Comparison of ENCODE assay signal across 20 mouse cellular contexts in the genomic region with DNA sequence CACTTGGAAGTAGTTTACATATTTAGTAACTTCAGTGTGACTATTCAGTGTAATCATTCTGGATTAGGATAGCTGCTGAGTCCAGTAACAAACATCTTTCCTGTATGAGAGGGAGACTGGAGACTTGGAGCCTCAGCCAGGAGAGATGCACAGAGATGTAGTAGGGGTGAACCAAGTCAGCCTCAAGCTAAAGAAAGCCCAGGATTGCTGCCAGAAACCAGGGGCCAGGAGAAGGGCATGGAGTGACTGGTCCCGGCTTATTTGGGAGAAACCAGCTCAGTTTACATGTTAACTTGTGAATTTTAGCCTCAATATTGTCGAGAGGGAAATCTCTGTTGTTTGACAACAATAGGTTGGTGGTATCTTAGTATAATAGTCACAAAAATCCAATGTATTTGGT.
"Had no signal": no experiment of that assay in that cellular context is flagged by ENCODE, and none has a peak within 500 bp of the region (broad histone marks: within the 10 kb centered on the region; RNA-seq: fewer than 3 reads in every experiment).

No protein-coding gene starts in this region.

- DNase-seq: gastrocnemius, postnatal 14 days; heart, postnatal 10 days; heart, postnatal 4 days; kidney, adult 18-20 months; kidney, adult 8-10 months; kidney, postnatal 10 days; kidney, postnatal 25 days; kidney, postnatal 4 days; liver had no signal

- H3K4me3 ChIP-seq: heart, embryonic 10.5 days; heart, embryonic 12.5 days; hindbrain, embryonic 10.5 days; hindbrain, embryonic 12.5 days; intestine, embryonic 15.5 days; layer of hippocampus, adult 2 months; left cerebral cortex, adult 2 months; limb, embryonic 10.5 days; limb, embryonic 12.5 days had no signal

- H3K27ac ChIP-seq: heart, embryonic 10.5 days; hindbrain, embryonic 10.5 days; hindbrain, embryonic 12.5 days; hindbrain, embryonic 14.5 days; intestine, embryonic 15.5 days; layer of hippocampus, adult 2 months; left cerebral cortex, adult 2 months; limb, embryonic 10.5 days; limb, embryonic 12.5 days; liver, embryonic 14.5 days had no signal

- H3K4me1 ChIP-seq: heart, embryonic 10.5 days had no signal
